Mouse (Mus musculus): ENCODE results near the gene Myo3a.
"Not testable (repeated sequence)": the region's sequence is repeated elsewhere in the genome, so short reads cannot be mapped to it uniquely, and the experiment has no call there.

Myo3a gene

GRCm38 (mm10) chr2:22227308-22227707 lies at the start of gene Myo3a:
Myo3a (plus strand) TSS chr2:22227503.
- DNase-seq (ENCODE audit: low spot score in 2 of 2) = no peak

GRCm38 (mm10) chr2:22250462-22250861 lies 23.2 kb downstream of the Myo3a start:
- DNase-seq (ENCODE audit: low spot score in 2 of 2) = no peak

GRCm38 (mm10) chr2:22251045-22251444 lies 23.7 kb downstream of the Myo3a start:
- no peak for DNase-seq (ENCODE audit: low spot score in 2 of 2)

DNA sequence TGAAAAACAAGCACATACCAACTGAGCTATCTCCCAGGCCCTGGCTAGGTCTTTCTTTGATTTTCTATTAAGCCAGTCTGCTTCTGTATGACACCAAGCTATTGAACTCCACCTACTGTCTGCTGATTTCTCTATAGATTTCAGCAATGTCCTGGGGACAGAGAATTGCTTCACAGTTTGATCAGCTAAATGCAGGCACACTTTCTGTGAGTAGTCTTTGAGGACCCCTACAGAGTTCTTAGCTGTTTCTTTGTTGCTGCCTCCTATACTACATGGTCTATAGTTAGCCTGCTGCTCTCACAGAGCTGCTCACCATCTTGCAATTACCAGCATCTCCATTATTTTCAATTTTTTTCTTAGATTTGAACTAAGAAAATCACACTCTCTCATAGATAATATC lies 28.3 kb downstream of the Myo3a start:
- no peak for DNase-seq (ENCODE audit: low spot score in 2 of 2)

GRCm38 (mm10) chr2:22271555-22271954 lies 44.3 kb downstream of the Myo3a start:
- DNase-seq (ENCODE audit: low spot score in 2 of 2) = no peak

DNA sequence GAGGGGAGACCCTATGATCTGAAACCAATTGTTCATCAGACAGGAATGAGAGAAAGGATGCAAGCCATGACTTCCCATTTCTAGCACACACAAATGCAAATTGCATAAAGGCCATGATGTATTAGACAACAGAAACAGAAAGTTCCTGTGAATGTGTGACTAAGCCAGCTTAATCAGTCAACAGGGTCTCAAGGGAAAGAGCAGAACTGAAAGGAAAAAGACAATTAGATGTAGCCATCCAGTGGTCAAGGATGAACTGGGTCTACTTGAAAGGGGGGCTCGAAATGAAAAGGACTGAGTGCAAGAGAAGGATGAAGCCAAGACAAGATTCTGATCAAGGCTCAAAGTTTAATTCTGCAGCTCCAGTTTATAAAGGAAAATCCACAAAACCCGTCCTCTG lies 58.1 kb downstream of the Myo3a start:
- no peak for DNase-seq (ENCODE audit: low spot score in 2 of 2)

DNA sequence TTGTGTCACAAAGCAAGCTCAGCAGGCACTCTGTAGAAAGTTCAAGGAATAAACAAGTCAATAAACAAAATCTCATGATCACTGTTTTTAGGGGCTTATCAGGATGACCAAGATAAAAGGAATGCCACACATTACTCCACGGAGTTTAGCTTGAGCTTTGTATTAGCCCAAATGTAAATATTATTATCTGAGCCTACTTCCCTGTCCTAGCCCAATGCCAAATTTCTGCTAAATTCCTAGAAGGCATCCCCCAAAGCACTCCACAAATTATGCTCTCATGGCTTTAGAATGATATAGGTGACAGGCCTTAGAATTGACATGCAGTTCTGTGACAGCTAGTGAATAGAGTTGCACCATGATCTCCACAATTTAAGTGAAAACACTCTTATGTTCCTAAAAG lies 58.5 kb downstream of the Myo3a start:
- DNase-seq (ENCODE audit: low spot score in 2 of 2) = no peak

DNA sequence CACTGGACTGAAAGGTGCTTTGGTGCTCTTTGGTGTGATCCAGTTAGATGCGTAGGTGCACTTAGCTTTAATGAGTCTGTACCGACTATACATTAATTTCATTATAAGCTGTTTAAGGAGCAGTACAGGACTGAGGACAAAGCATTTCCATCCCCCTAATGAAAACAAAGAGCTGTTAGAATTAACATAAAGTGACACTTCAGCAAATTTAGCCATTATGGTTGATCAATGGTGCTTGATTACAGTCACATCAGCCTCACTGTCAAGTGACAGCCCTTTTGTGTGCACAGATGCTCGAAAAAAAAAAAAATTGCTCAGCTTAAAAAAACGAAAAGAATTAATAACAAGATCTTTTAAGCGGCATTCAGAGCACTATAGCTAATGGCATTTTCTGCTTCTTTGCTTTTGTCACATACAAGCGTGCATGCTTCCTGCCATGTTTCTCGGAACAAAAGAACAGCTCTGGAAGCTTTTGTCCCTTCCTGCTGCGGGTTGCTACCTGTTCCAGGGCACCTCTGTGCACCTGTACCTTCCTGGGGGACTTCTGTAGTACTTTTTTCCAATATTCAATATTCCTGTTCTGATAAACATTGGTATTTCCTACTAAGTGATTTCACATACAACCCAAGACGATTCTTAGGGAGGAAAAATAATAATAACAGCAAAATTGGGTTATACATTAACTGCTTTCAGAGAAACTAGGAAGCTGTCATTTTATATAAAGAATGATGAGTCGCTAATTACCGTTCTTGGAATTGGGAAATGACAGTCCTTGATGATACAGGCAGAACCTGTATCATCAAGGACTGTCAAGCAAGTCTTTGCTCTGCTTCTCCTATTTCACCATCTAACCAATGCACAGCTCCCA lies 66.5 kb downstream of the Myo3a start:
- DNase-seq (ENCODE audit: low spot score in 2 of 2) = no peak

DNA sequence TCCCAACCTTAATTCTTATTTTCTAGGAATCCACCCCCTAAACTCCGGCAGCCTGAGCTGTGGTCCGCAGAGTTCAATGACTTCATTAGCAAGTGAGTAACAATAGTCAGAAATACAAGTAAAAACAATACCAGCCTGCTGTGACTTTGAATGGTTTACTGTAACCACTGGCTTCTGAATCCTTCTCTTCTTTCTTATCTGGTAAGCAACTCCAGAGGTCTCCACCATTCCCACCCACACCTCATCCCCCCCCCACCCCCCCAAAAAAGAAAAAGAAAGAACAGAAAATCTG lies 67.1 kb downstream of the Myo3a start:
- DNase-seq (ENCODE audit: low spot score in 2 of 2) = no peak

GRCm38 (mm10) chr2:22297913-22298312 lies 70.6 kb downstream of the Myo3a start:
- DNase-seq (ENCODE audit: low spot score in 2 of 2) = no peak

DNA sequence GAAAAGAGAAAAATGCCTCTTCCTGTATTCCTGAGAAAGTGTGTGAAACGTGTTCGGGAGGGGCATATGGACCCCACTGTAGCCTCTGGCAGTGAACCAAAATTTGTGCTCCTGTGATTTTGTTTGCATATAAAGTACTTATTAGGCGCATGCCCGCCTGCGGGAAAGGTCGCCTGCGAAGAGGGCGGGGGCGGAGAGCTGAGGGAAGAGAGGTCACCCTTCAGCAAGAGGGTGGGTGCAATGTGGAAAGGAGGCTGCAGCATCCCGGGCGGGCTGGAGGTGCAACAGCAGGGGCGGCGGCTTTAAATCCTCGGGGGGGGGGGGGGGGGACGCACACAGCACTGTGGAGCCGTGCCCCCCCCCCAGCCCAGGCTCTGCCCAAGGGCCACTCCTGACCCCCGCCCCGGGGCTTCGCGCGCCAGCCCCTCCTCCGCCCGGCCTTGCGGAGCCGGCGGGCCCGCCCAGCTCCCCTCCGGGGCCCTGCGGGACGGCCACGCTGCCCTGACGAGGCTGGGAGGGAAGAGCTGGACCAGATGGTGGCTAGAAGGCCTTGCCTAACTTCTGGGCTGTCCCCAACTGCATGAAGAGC lies 111.1 kb downstream of the Myo3a start:
- no peak for DNase-seq (ENCODE audit: low spot score in 2 of 2)

- not testable (repeated sequence) for DNase-seq (ENCODE audit: low spot score in 2 of 2)
Observed at GRCm38 (mm10) chr2:22410511-22410910, 183.2 kb downstream of the Myo3a start.

DNA sequence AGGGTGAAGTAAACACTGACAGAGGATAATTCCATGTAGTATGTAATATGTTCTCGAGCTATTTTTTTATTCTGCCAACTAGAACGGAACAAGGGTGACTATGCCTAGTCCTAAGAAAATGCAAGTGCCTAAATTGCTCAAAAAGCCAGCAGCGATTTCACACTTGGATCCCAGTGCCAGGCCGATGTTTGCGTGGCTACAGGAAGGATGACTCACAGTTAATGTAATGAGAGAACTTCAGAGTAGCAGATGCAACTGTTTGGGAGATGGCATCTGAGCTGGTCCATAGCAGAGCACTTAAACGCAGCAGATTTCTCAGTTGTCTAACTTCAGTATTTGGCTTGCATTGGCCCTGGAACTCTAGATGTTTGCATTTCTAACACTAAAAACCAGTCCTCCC lies 321.1 kb downstream of the Myo3a start:
- no peak for DNase-seq (ENCODE audit: low spot score in 2 of 2)

DNA sequence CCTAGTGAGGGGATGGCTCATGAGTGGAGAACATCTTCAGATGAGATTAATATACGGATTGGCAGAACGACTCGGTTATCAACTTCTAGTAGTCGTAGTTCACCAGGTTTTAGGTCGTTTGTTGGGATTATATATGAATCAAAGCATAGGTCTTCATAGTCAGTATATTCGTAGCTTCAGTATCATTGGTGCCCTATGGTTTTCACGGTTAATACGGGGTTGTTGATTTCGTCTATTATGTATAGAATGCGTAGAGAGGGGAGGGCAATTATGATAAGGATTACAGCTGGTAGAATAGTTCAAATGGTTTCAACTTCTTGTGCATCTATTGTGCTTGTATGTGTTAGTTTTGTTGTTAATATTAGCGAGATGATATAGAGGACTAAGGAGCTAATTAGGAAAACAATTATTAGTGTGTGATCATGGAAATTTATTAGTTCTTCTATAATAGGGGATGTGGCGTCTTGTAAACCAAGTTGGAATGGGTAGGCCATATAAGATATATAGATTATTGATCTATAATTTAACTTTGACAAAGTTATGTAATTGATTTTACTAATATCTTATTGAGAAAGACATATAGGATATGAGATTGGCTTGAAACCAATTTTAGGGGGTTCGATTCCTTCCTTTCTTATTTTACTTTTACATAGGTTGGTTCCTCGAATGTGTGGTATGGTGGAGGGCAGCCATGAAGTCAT lies 360.3 kb downstream of the Myo3a start:
- not testable (repeated sequence) for DNase-seq (ENCODE audit: low spot score in 2 of 2)

DNA sequence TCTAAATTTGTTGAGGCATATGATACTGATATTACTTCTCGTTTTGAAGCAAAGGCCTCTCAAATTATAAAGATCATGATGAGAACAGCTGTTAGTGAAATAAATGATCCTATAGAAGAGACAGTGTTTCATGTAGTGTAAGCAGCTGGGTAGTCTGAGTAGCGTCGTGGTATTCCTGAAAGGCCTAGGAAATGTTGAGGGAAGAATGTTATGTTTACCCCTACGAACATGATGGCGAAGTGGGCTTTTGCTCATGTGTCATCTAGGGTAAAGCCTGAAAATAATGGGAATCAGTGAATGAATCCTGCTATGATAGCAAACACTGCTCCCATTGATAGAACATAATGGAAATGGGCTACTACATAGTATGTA lies 360.9 kb downstream of the Myo3a start:
- DNase-seq (ENCODE audit: low spot score in 2 of 2) = not testable (repeated sequence)

- not testable (repeated sequence) for DNase-seq (ENCODE audit: low spot score in 2 of 2)
Observed at GRCm38 (mm10) chr2:22588673-22589381, 361.5 kb downstream of the Myo3a start.

DNA sequence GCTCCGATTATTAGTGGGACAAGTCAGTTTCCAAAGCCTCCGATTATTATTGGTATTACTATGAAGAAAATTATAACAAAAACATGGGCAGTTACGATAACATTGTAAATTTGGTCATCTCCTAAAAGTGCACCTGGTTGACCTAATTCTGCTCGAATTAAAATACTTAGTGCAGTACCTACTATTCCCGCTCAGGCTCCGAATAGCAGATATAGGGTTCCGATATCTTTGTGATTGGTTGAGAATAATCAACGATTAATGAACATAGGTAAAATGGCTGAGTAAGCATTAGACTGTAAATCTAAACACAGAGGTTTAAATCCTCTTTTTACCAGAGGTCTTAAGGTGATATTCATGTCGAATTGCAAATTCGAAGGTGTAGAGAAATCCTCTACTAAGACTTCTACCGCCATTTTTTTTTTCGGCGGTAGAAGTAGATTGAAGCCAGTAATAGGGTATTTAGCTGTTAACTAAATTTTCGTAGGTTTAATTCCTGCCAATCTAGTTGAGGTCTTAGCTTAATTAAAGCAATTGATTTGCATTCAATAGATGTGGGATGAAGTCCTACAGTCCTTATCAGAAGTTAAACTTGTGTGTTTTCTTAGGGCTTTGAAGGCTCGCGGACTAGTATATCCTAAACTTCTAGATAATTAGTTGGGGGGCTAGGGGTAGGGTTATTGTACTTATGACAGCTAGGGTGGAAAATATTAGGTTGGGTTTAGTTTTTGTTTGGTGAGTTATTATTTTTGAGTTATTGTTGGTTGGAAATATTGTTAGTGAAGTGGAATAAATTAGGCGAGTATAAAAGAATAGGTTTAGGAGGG lies 362.3 kb downstream of the Myo3a start:
- not testable (repeated sequence) for DNase-seq (ENCODE audit: low spot score in 2 of 2)

GRCm38 (mm10) chr2:22590206-22590490 lies 362.8 kb downstream of the Myo3a start:
- DNase-seq (ENCODE audit: low spot score in 2 of 2) = no peak

DNA sequence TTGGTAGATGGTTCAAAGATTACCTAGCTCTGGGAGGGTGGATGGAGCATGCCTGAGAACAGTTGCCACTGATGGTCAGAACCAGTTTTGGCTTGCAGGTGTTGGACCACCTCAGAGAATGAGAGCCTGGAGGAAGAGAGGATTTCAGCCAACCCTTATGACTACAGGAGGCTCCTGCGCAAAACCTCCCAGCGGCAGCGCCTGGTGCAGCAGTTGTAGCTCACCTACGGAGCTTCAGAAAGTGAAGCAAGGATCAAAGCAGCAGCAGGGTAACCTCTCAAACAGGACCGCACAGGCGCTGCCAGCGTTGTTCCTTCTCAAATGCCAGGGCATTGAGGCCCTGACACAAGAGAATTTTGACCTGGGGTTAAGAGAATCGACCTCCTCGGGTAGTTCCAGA lies 390.6 kb downstream of the Myo3a start:
- no peak for DNase-seq (ENCODE audit: low spot score in 2 of 2)

- DNase-seq (ENCODE audit: low spot score in 2 of 2) = no peak
Observed at GRCm38 (mm10) chr2:22619416-22619815, 392.1 kb downstream of the Myo3a start.

DNA sequence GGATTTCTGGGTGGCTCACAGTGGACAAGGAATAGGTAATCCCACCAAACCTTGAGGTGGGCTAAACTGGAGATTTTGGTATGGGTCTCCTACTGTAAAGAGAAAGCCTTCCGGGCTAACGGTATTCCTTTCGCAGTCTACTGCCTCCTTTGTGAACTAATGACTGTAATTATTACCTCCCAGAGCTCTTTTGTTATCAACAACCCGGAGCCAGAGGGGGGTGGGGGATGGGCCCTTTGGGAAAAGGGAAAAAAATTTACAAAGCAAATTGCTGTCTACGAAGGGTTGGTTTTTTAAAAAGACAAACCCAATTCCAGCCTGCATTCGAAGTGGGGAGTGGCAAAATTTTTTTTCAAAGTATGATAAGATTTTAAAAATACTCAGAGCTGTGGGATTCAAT lies 392.7 kb downstream of the Myo3a start:
- DNase-seq (ENCODE audit: low spot score in 2 of 2) = no peak

GRCm38 (mm10) chr2:22620534-22620933 lies 393.2 kb downstream of the Myo3a start:
- DNase-seq (ENCODE audit: low spot score in 2 of 2) = no peak
